Mouse (Mus musculus) hindbrain, embryonic 12.5 days (tissue): ENCODE results near the gene Isoc2a. TPM values are rescaled to one million over a fixed set of nuclear protein-coding genes. Genes with fewer than 3 reads are reported as not detected.

ENCODE experiments used
- ATAC-seq: fragments of 200-750 bp; cut with Nextera tagmentation; 2 replicates; pipeline ENCODE4 v1.8.0; 2017; ENCODE audit warnings: moderate TSS enrichment; ENCODE audit not compliant: low FRiP score
- H3K27ac ChIP-seq: fragments of 300-500 bp; sonication (generic); 2 replicates; pipeline ENCODE4 v1.5.1; 2016; ENCODE audit warnings: mild to moderate bottlenecking
- H3K27me3 ChIP-seq: fragments of 300-500 bp; sonication (generic); 2 replicates; pipeline ENCODE4 v1.6.1; 2016; ENCODE audit warnings: mild to moderate bottlenecking
- H3K36me3 ChIP-seq: fragments of 300-500 bp; sonication (generic); 2 replicates; pipeline ENCODE4 v1.6.1; 2016; ENCODE audit warnings: mild to moderate bottlenecking
- H3K4me1 ChIP-seq: fragments of 300-500 bp; sonication (generic); 2 replicates; pipeline ENCODE4 v1.6.1; 2016
- H3K4me2 ChIP-seq: fragments of 300-500 bp; sonication (generic); replicated peaks from 2 replicates; pipeline ENCODE4 v1.6.1; 2016; ENCODE audit warnings: mild to moderate bottlenecking
- H3K4me3 ChIP-seq: fragments of 300-500 bp; sonication (generic); 2 replicates; pipeline ENCODE4 v1.5.1; 2016; ENCODE audit warnings: mild to moderate bottlenecking
- H3K9ac ChIP-seq: fragments of 300-500 bp; sonication (generic); 2 replicates; pipeline ENCODE4 v1.6.1; 2016; ENCODE audit warnings: mild to moderate bottlenecking, moderate library complexity
- H3K9me3 ChIP-seq: fragments of 300-500 bp; sonication (generic); replicated peaks from 2 replicates; pipeline ENCODE4 v1.6.1; 2016; ENCODE audit warnings: mild to moderate bottlenecking
- WGBS: fragments of 180-500 bp; shearing (Covaris S2); methylation state at CpG from one replicate; pipeline ENCODE4 v1.1.7; 2016; 5-methylcytosine and 5-hydroxymethylcytosine counted together
- polyA plus RNA-seq: library from polyadenylated mRNA; unstranded; fragments of >200 nt; fragmentation: Nextera tagmentation; extraction: Ambion mirVana; gene quantifications from 2 replicates; pipeline ENCODE4 v1.2.1, GENCODE M21; 2016

The Isoc2a gene
- polyA plus RNA-seq, 1 experiment from 2014 or later = 0.88 TPM

- Histone ChIP-seq H3K4me3 (no peak overlapping the region), H3K9ac (peak overlapping the region; percentile 49), H3K4me2 (peak overlapping the region; percentile 88), H3K4me1 (peaks cover 68% of the 10 kb centered on the region), H3K9me3 (no peaks in the 10 kb centered on the region), H3K36me3 (peaks cover 36% of the 10 kb centered on the region), H3K27ac (peak overlapping the region; percentile 98), H3K27me3 (no peaks in the 10 kb centered on the region)
- no peak for ATAC-seq
- WGBS = 53% methylated on average over 23 of the region's 23 CpGs
Measured at GRCm38 (mm10) chr7:4920976-4921823, 44.2 kb downstream of the Isoc2a start.

GRCm38 (mm10) chr7:4921824-4922482 lies 45.0 kb downstream of the Isoc2a start, which contains the start of gene Nat14:
TSS of gene Nat14 (plus strand) at chr7:4922028.
- Histone ChIP-seq H3K9me3 (no peaks in the 10 kb centered on the region), H3K27me3 (no peaks in the 10 kb centered on the region), H3K36me3 (peaks cover 36% of the 10 kb centered on the region), H3K9ac (peak within 1 kb of the TSS; percentile 57), H3K4me3 (peak within 1 kb of the TSS; percentile 35), H3K4me2 (peak within 1 kb of the TSS; percentile 88), H3K27ac (peak within 1 kb of the TSS; percentile 98), H3K4me1 (peaks cover 68% of the 10 kb centered on the region)
- no peak for ATAC-seq
- 34% methylated on average over 8 of the region's 8 CpGs for WGBS

GRCm38 (mm10) chr7:4922508-4922907 lies 45.6 kb downstream of the Isoc2a start:
- H3K4me1 ChIP-seq = peaks cover 69% of the 10 kb centered on the region
- 1% methylated on average over 14 of the region's 14 CpGs for WGBS
- peak overlapping the region; percentile 98 for H3K27ac ChIP-seq
- H3K36me3 ChIP-seq = peaks cover 35% of the 10 kb centered on the region
- H3K27me3 ChIP-seq = no peaks in the 10 kb centered on the region
- H3K4me3 ChIP-seq = peak overlapping the region; percentile 35
- H3K9ac ChIP-seq = peak overlapping the region; percentile 57
- H3K4me2 ChIP-seq = peak overlapping the region; percentile 88
- no peaks in the 10 kb centered on the region for H3K9me3 ChIP-seq
- ATAC-seq = peak; percentile 85

- ATAC-seq = peak; percentile 56
- peak overlapping the region; percentile 88 for H3K4me2 ChIP-seq
- WGBS = 1% methylated on average over 14 of the region's 14 CpGs
- H3K27me3 ChIP-seq = no peaks in the 10 kb centered on the region
- H3K9ac ChIP-seq = peak overlapping the region; percentile 58
- peak overlapping the region; percentile 35 for H3K4me3 ChIP-seq
- H3K27ac ChIP-seq = peak overlapping the region; percentile 98
- H3K9me3 ChIP-seq = no peaks in the 10 kb centered on the region
- H3K36me3 ChIP-seq = peaks cover 30% of the 10 kb centered on the region
- peaks cover 73% of the 10 kb centered on the region for H3K4me1 ChIP-seq
Measured at GRCm38 (mm10) chr7:4922931-4923565, 46.1 kb downstream of the Isoc2a start.

- Histone ChIP-seq H3K9ac (peak overlapping the region; percentile 58), H3K36me3 (peaks cover 23% of the 10 kb centered on the region), H3K4me2 (peak overlapping the region; percentile 88), H3K27me3 (no peaks in the 10 kb centered on the region), H3K9me3 (no peaks in the 10 kb centered on the region), H3K27ac (peak overlapping the region; percentile 98), H3K4me3 (peak overlapping the region; percentile 35), H3K4me1 (peaks cover 77% of the 10 kb centered on the region)
- ATAC-seq = peak; percentile 3
- 4% methylated on average over 37 of the region's 37 CpGs for WGBS
Measured at GRCm38 (mm10) chr7:4923586-4924364, 46.8 kb downstream of the Isoc2a start.

- Histone ChIP-seq H3K4me1 (peaks cover 77% of the 10 kb centered on the region), H3K4me3 (peak overlapping the region; percentile 35; the same call in 1 of the 2 replicates)
- WGBS = 4% methylated on average over 4 of the region's 4 CpGs
Measured at GRCm38 (mm10) chr7:4924483-4924882, 47.5 kb downstream of the Isoc2a start.

GRCm38 (mm10) chr7:4924891-4925301 lies 47.9 kb downstream of the Isoc2a start:
- Histone ChIP-seq H3K27ac (peak overlapping the region; percentile 98), H3K9ac (no peak overlapping the region), H3K27me3 (no peaks in the 10 kb centered on the region), H3K36me3 (peaks cover 12% of the 10 kb centered on the region), H3K4me2 (peak overlapping the region; percentile 88), H3K4me3 (0 out of 2 replicates have a peak overlapping the region, but pooled peaks have one; percentile 7), H3K4me1 (peaks cover 77% of the 10 kb centered on the region), H3K9me3 (no peaks in the 10 kb centered on the region)
- 0% methylated on average over 4 of the region's 4 CpGs for WGBS
- no peak for ATAC-seq

More at GRCm38 (mm10) chr7:4924483-4924882, 47.5 kb downstream of the Isoc2a start:
- peak overlapping the region; percentile 98 for H3K27ac ChIP-seq
- no peaks in the 10 kb centered on the region for H3K9me3 ChIP-seq
- ATAC-seq = no peak
- H3K9ac ChIP-seq = peak overlapping the region; percentile 58; the same call in 1 of the 2 replicates
- H3K36me3 ChIP-seq = peaks cover 16% of the 10 kb centered on the region
- H3K4me2 ChIP-seq = peak overlapping the region; percentile 88
- no peaks in the 10 kb centered on the region for H3K27me3 ChIP-seq

GRCm38 (mm10) chr7:4925441-4926381 lies 48.8 kb downstream of the Isoc2a start, which contains the start of gene Ssc5d:
TSS of gene Ssc5d (plus strand) at chr7:4925785.
- Histone ChIP-seq H3K4me1 (peaks cover 75% of the 10 kb centered on the region), H3K4me3 (0 out of 2 replicates have a peak within 1 kb of the TSS, but pooled peaks have one; percentile 7), H3K36me3 (peaks cover 4% of the 10 kb centered on the region), H3K4me2 (peak within 1 kb of the TSS; percentile 88), H3K9me3 (no peaks in the 10 kb centered on the region), H3K9ac (peak within 1 kb of the TSS; percentile 43), H3K27me3 (no peaks in the 10 kb centered on the region), H3K27ac (peak within 1 kb of the TSS; percentile 98)
- under 1% methylated on average over 5 of the region's 6 CpGs for WGBS
- ATAC-seq = peak; percentile 19

- WGBS = 65% methylated on average over 16 of the region's 16 CpGs
- H3K9me3 ChIP-seq = no peaks in the 10 kb centered on the region
- no peak overlapping the region for H3K4me3 ChIP-seq
- H3K4me2 ChIP-seq = no peak overlapping the region
- no peaks in the 10 kb centered on the region for H3K36me3 ChIP-seq
- H3K27ac ChIP-seq = peak overlapping the region; percentile 23; the same call in 1 of the 2 replicates
- peaks cover 64% of the 10 kb centered on the region for H3K4me1 ChIP-seq
- H3K27me3 ChIP-seq = no peaks in the 10 kb centered on the region
- ATAC-seq = no peak
- H3K9ac ChIP-seq = 0 out of 2 replicates have a peak overlapping the region, but pooled peaks have one; percentile 18
Measured at GRCm38 (mm10) chr7:4926849-4927248, 49.9 kb downstream of the Isoc2a start.

- H3K27me3 ChIP-seq = no peaks in the 10 kb centered on the region
- no peak overlapping the region for H3K4me3 ChIP-seq
- H3K36me3 ChIP-seq = no peaks in the 10 kb centered on the region
- H3K9ac ChIP-seq = no peak overlapping the region
- WGBS = 70% methylated on average over 8 of the region's 8 CpGs
- H3K4me1 ChIP-seq = peaks cover 55% of the 10 kb centered on the region
- no peak for ATAC-seq
- H3K4me2 ChIP-seq = no peak overlapping the region
- no peak overlapping the region for H3K27ac ChIP-seq
- H3K9me3 ChIP-seq = no peaks in the 10 kb centered on the region
Measured at GRCm38 (mm10) chr7:4927711-4928110, 50.8 kb downstream of the Isoc2a start.
